Mouse (Mus musculus): ENCODE data around the gene Cltc. TPM values are rescaled to one million over a fixed set of nuclear protein-coding genes. Genes with fewer than 3 reads are reported as not detected.

The Cltc gene
- 136 and 140 TPM in 2 replicates for polyA plus RNA-seq (2012; rRNA removed)

GRCm38 (mm10) chr11:86757480-86758371 lies at the start of gene Cltc:
Cltc (minus strand) TSS chr11:86757565.

GRCm38 (mm10) chr11:86683395-86684125 lies 73.8 kb downstream of the Cltc start, which contains the start of the genes Vmp1 and Ptrh2:
Vmp1 (minus strand) TSS chr11:86683836.
Ptrh2 (plus strand) TSS chr11:86683985.

Other genes with a start within 250 kb of the Cltc start
- 33.2 and 33.6 TPM in 2 replicates for gene Rps6kb1, start 212.8 kb downstream of the Cltc start, polyA plus RNA-seq (2012; rRNA removed)
- gene Tubd1, start 212.6 kb downstream of the Cltc start, polyA plus RNA-seq (2012; rRNA removed): 5.3 and 5.5 TPM in 2 replicates
- 42.0 and 47.6 TPM in 2 replicates for gene Vmp1, start 73.7 kb downstream of the Cltc start, polyA plus RNA-seq (2012; rRNA removed)
- 20.2 and 24.4 TPM in 2 replicates for gene Ptrh2, start 73.6 kb downstream of the Cltc start, polyA plus RNA-seq (2012; rRNA removed)
- 17.5 and 19.6 TPM in 2 replicates for gene Dhx40, start 50.2 kb upstream of the Cltc start, polyA plus RNA-seq (2012; rRNA removed)
- 7.1 and 7.2 TPM in 2 replicates for gene Ypel2, start 236.1 kb upstream of the Cltc start, polyA plus RNA-seq (2012; rRNA removed)